Mouse (Mus musculus): Measurements from ENCODE around the gene Sh2d7.
A peak's percentile ranks its signal among the peaks of the same experiment; 100 is the strongest.
"Not testable (repeated sequence)": the region's sequence is repeated elsewhere in the genome, so short reads cannot be mapped to it uniquely, and the experiment has no call there.

The Sh2d7 gene

GRCm38 (mm10) chr9:54544954-54545315, 6.2 kb downstream of the Sh2d7 start:
- DNase-seq, result no peak

- DNase-seq, result peak; percentile 53
These were observed 8.8 kb downstream of the Sh2d7 start for GRCm38 (mm10) chr9:54547536-54547935.

- no peak for DNase-seq
These were observed 10.6 kb downstream of the Sh2d7 start for GRCm38 (mm10) chr9:54549433-54549832.

- peak; percentile 34 for DNase-seq
These were observed 13.6 kb downstream of the Sh2d7 start for GRCm38 (mm10) chr9:54552409-54552808.

- DNase-seq, result no peak
These were observed 16.3 kb downstream of the Sh2d7 start for GRCm38 (mm10) chr9:54555044-54555443.

- no peak for DNase-seq
These were observed 19.9 kb downstream of the Sh2d7 start for GRCm38 (mm10) chr9:54558731-54559130.

- peak; percentile 72 for DNase-seq
These were observed 21.1 kb downstream of the Sh2d7 start, which contains the start of gene Cib2 for GRCm38 (mm10) chr9:54559771-54560471. Gene Cib2 (minus strand): TSS chr9:54560218.

GRCm38 (mm10) chr9:54560831-54561601, 22.2 kb downstream of the Sh2d7 start:
- no peak for DNase-seq

- no peak for DNase-seq
These were observed 28.2 kb downstream of the Sh2d7 start for GRCm38 (mm10) chr9:54566958-54567357.

- DNase-seq, result no peak
These were observed 29.9 kb downstream of the Sh2d7 start for GRCm38 (mm10) chr9:54568732-54569131.

GRCm38 (mm10) chr9:54571130-54571839, 32.5 kb downstream of the Sh2d7 start:
- no peak for DNase-seq

GRCm38 (mm10) chr9:54583712-54584111, 44.9 kb downstream of the Sh2d7 start:
- DNase-seq, result no peak

- DNase-seq, result not testable (repeated sequence)
These were observed 45.3 kb downstream of the Sh2d7 start for GRCm38 (mm10) chr9:54584127-54584526.

- no peak for DNase-seq
These were observed 47.0 kb downstream of the Sh2d7 start for GRCm38 (mm10) chr9:54585839-54586198.

- peak; percentile 99 for DNase-seq
These were observed 47.6 kb downstream of the Sh2d7 start, which contains the start of gene Idh3a for GRCm38 (mm10) chr9:54586199-54587061. Gene Idh3a (plus strand): TSS chr9:54586334.

- DNase-seq, result no peak
These were observed 49.1 kb downstream of the Sh2d7 start for GRCm38 (mm10) chr9:54587863-54588262.

GRCm38 (mm10) chr9:54593652-54594051, 54.9 kb downstream of the Sh2d7 start:
- DNase-seq, result not testable (repeated sequence)

Measured in right cerebral cortex, postnatal 14 days (tissue).